Mouse (Mus musculus) CD4-positive, CD25-positive, alpha-beta regulatory T cell, adult 9 weeks (primary cell): Measurements from ENCODE around the gene Dram2. TPM values are rescaled to one million over a fixed set of nuclear protein-coding genes. Genes with fewer than 3 reads are reported as not detected.

Source experiments
- polyA plus RNA-seq: library from polyadenylated mRNA; unstranded; fragments of 100-300 nt; shearing (Covaris generic); gene quantifications from one replicate; pipeline ENCODE4 v1.2.1, GENCODE M21; 2017

Dram2 gene
- 61.0 TPM for polyA plus RNA-seq

DNA sequence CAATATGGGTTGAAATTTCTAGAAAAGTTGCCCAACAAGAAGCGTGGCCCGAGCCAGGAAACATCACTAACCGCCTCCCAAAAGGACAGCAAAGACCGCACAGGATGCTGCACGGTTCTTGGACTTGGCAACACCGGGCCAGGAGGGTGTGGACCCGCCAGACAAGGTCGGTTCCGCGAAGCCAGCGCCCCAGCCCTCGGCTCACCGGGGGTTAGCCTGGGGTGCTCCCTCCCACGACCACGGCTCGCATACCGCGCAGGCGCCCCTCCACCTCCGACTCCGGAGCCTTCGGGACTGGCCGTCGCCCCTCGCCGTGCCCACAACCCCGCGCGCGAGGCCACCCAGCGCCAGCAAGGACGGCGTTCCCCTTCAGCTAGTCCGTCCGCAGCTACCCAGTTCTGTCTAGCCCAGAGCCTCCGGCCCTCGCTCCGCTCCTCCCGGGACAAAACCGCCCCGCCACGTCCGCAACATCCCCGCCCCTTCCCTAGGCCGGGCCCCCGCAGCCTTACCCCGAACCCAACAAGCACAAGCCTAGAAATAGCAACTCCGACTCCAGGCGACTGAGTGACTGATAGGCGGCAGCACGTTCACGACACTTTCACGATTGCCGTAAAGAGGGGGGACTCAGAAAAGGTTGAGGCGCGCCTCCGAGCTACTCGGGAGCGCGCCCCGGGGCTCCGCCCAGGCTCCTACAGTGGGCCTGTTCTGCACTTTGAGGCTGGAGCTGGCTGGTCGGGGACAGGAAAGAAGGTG, at the start of gene Dram2, which contains the start of gene Cept1:
TSS of gene Dram2 (plus strand) at position 628 of the 753 bp plus-strand sequence.
TSS of gene Cept1 (minus strand) at position 632 of the 753 bp plus-strand sequence.

Other genes starting within 250 kb of the Dram2 start
- gene Chil6, start 141.6 kb upstream of the Dram2 start, polyA plus RNA-seq, result 0.60 TPM
- gene Dennd2d, start 65.4 kb upstream of the Dram2 start, polyA plus RNA-seq, result 231 TPM
- gene Cept1, start within 50 bp of the Dram2 start, polyA plus RNA-seq, result 113 TPM
- gene Lrif1, start 137.2 kb downstream of the Dram2 start, polyA plus RNA-seq, result 61.0 TPM
- 1,043 TPM for gene Cd53, start 242.4 kb downstream of the Dram2 start, polyA plus RNA-seq